Mouse (Mus musculus): ENCODE measurements around the gene Ctps2. TPM values are rescaled to one million over a fixed set of nuclear protein-coding genes. Genes with fewer than 3 reads are reported as not detected.

Gene Ctps2
- polyA plus RNA-seq, 1 experiment from 2014 or later = 97.3 TPM

DNA sequence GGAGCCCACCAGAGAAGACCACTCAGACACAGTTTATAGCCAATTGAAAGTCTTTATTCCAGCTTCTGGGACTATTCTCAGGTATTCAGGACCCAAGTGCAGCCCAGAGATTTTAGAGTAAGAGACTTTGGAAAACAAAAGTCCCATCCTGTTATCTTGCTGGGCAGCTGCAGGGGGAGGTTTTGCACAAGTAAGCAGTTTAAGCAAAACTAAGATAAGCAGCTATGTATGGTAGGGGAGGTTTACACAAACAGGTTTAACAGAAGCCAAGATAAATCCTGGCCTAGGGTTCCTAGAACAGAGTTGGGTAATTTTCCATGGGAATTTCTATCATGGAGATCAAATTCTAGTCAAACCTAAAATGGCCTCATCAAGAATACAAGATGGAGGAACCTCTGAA, 126.8 kb downstream of the Ctps2 start:
- no peak overlapping the region for H3K9ac ChIP-seq (replicated peaks; ENCODE audit: low read depth, low read length)
- no peak overlapping the region for H3K27ac ChIP-seq (ENCODE audit: low read length)
- H3K27me3 ChIP-seq (ENCODE audit: control insufficient read depth, insufficient read depth, low read length) = no peaks in the 10 kb centered on the region
- H3K4me3 ChIP-seq (ENCODE audit: low read depth, low read length) = no peak overlapping the region
- H3K36me3 ChIP-seq (ENCODE audit: control insufficient read depth, insufficient read depth, low read length) = no peaks in the 10 kb centered on the region
- H3K4me1 ChIP-seq (ENCODE audit: control insufficient read depth, insufficient read depth, low read length) = no peaks in the 10 kb centered on the region
- H3K9me3 ChIP-seq (ENCODE audit: control insufficient read depth, low read depth, low read length) = no peaks in the 10 kb centered on the region
- ATAC-seq (ENCODE audit: insufficient number of reproducible peaks, insufficient read depth, low FRiP score, low read depth) = no peak
- no peak overlapping the region for H3K4me2 ChIP-seq (replicated peaks; ENCODE audit: low read depth, low read length)

DNA sequence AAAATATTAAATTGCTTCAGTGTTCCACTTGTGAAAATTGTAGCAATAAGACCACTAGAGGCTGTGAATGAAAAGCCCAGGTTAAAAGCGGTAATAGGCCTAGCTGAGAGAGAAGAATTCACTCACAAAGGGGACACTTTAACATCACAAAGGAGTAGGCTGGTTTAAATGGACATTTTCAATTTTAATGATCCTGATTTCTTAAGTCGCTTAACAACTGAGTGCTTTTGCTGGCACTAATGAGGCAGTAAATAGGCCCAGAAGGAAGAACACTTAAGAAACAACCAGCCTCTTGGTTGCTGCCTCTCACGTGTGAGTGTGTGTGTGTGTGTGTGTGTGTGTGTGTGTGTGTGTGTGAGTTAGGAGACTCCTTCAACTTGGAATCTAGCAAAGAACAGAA, 137.7 kb downstream of the Ctps2 start:
- WGBS = 79% methylated on average over 3 of the region's 3 CpGs

DNA sequence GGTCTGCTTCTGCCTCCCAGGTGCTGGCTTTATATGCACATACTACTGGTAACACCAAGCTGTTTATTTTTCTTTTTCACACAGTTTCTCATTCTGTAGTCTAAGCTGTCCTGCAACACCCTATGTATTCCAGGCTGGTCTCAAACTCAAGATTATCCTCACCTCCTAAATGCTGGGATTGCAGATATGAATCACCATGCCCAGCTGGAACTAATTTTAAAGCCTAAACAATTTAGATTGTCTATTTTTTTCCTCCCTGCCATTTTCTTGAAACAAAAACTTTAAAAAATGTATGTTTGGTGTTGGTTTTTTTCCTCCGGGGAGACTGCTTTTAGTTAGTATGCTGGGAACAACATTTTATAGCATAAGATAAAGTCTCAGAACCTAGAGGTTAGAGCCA, 141.7 kb downstream of the Ctps2 start:
- Histone ChIP-seq H3K4me1 (ENCODE audit: control insufficient read depth, insufficient read depth, low read length) (no peaks in the 10 kb centered on the region), H3K36me3 (ENCODE audit: control insufficient read depth, insufficient read depth, low read length) (no peaks in the 10 kb centered on the region), H3K9me3 (ENCODE audit: control insufficient read depth, low read depth, low read length) (no peaks in the 10 kb centered on the region), H3K27ac (ENCODE audit: low read length) (no peak overlapping the region), H3K4me3 (ENCODE audit: low read depth, low read length) (no peak overlapping the region), H3K27me3 (ENCODE audit: control insufficient read depth, insufficient read depth, low read length) (no peaks in the 10 kb centered on the region), H3K4me2 (replicated peaks; ENCODE audit: low read depth, low read length) (no peak overlapping the region), H3K9ac (replicated peaks; ENCODE audit: low read depth, low read length) (no peak overlapping the region)
- no peak for ATAC-seq (ENCODE audit: insufficient number of reproducible peaks, insufficient read depth, low FRiP score, low read depth)
- WGBS = 82% methylated on average over 1 of the region's 1 CpGs

More for the DNA sequence above, 137.7 kb downstream of the Ctps2 start:
- Histone ChIP-seq H3K4me2 (replicated peaks; ENCODE audit: low read depth, low read length) (no peak overlapping the region), H3K4me3 (ENCODE audit: low read depth, low read length) (no peak overlapping the region), H3K27me3 (ENCODE audit: control insufficient read depth, insufficient read depth, low read length) (no peaks in the 10 kb centered on the region), H3K36me3 (ENCODE audit: control insufficient read depth, insufficient read depth, low read length) (no peaks in the 10 kb centered on the region), H3K9me3 (ENCODE audit: control insufficient read depth, low read depth, low read length) (no peaks in the 10 kb centered on the region), H3K27ac (ENCODE audit: low read length) (no peak overlapping the region), H3K4me1 (ENCODE audit: control insufficient read depth, insufficient read depth, low read length) (no peaks in the 10 kb centered on the region), H3K9ac (replicated peaks; ENCODE audit: low read depth, low read length) (no peak overlapping the region)
- ATAC-seq (ENCODE audit: insufficient number of reproducible peaks, insufficient read depth, low FRiP score, low read depth) = no peak

DNA sequence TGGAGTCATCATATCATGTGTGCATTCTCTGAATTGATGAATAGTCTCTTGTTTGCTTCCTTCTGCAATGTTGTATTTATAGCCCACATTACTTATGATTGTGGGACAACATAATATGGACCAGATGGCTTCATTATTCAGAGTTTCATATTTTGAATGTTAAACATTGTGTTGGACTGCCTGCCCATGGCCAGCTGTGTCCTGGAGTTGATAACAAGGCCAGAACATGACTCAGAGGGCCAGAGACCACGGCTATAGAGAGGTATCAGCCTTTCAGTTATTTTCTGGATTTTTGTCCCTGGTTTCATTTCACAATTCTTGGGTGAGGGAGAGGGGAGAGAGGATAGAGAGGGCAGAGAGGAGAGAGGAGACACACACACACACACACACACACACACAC, 162.9 kb downstream of the Ctps2 start:
- ATAC-seq (ENCODE audit: insufficient number of reproducible peaks, insufficient read depth, low FRiP score, low read depth) = no peak
- WGBS = 57% methylated on average over 1 of the region's 1 CpGs

More for the DNA sequence above, 162.9 kb downstream of the Ctps2 start:
- no peak overlapping the region for H3K4me3 ChIP-seq (ENCODE audit: low read depth, low read length)
- H3K4me2 ChIP-seq (replicated peaks; ENCODE audit: low read depth, low read length) = no peak overlapping the region
- no peaks in the 10 kb centered on the region for H3K36me3 ChIP-seq (ENCODE audit: control insufficient read depth, insufficient read depth, low read length)
- no peaks in the 10 kb centered on the region for H3K27me3 ChIP-seq (ENCODE audit: control insufficient read depth, insufficient read depth, low read length)
- H3K9me3 ChIP-seq (ENCODE audit: control insufficient read depth, low read depth, low read length) = no peaks in the 10 kb centered on the region
- H3K9ac ChIP-seq (replicated peaks; ENCODE audit: low read depth, low read length) = no peak overlapping the region
- no peak overlapping the region for H3K27ac ChIP-seq (ENCODE audit: low read length)
- H3K4me1 ChIP-seq (ENCODE audit: control insufficient read depth, insufficient read depth, low read length) = no peaks in the 10 kb centered on the region

MicroRNA genes within 50 kb of the gene (microRNA counts, 519-probe panel; counts per million panel counts)
- 2,282 counts per million, percentile 33 among the panel's probes with 10 or more counts for microRNA mmu-miR-3473

Small RNA genes lying within 50 kb of the gene (microRNA-seq; reads per million reads assigned to microRNA genes)
- gene Mir3473a = not detected

Other genes with a start within 250 kb of the Ctps2 start
- gene Rbbp7, start 140.8 kb upstream of the Ctps2 start, polyA plus RNA-seq (2014; fragmentation: Nextera tagmentation; extraction: Ambion mirVana) = 548 and 610 TPM in 2 replicates
- 14.7 and 17.0 TPM in 2 replicates for gene Txlng, start 71.8 kb upstream of the Ctps2 start, polyA plus RNA-seq (2014; fragmentation: Nextera tagmentation; extraction: Ambion mirVana)
- 42.9 and 49.1 TPM in 2 replicates for gene Syap1, start 12.8 kb upstream of the Ctps2 start, polyA plus RNA-seq (2014; fragmentation: Nextera tagmentation; extraction: Ambion mirVana)
- 11.1 and 16.4 TPM in 2 replicates for gene S100g, start 63.4 kb downstream of the Ctps2 start, polyA plus RNA-seq (2014; fragmentation: Nextera tagmentation; extraction: Ambion mirVana)